Mouse (Mus musculus) embryonic facial prominence, embryonic 15.5 days (tissue): ENCODE results near the gene Prdm11. TPM values are rescaled to one million over a fixed set of nuclear protein-coding genes. Genes with fewer than 3 reads are reported as not detected.

Source experiments
- ATAC-seq: fragments of 200-750 bp; cut with Nextera tagmentation; 2 replicates; pipeline ENCODE4 v1.8.0; 2017; ENCODE audit warnings: low read depth, moderate TSS enrichment; ENCODE audit not compliant: insufficient number of reproducible peaks, low FRiP score, low TSS enrichment
- H3K27ac ChIP-seq: fragments of 300-500 bp; sonication (generic); replicated peaks from 2 replicates; pipeline ENCODE4 v1.5.1; 2015; ENCODE audit warnings: mild to moderate bottlenecking, inconsistent platforms
- H3K27me3 ChIP-seq: fragments of 300-500 bp; sonication (generic); 2 replicates; pipeline ENCODE4 v1.6.1; 2015; ENCODE audit warnings: inconsistent platforms
- H3K36me3 ChIP-seq: fragments of 300-500 bp; sonication (generic); 2 replicates; pipeline ENCODE4 v1.6.1; 2015; ENCODE audit warnings: mild to moderate bottlenecking, inconsistent platforms
- H3K4me1 ChIP-seq: fragments of 300-500 bp; sonication (generic); 2 replicates; pipeline ENCODE4 v1.6.1; 2015; ENCODE audit warnings: inconsistent platforms
- H3K4me2 ChIP-seq: fragments of 300-500 bp; sonication (generic); replicated peaks from 2 replicates; pipeline ENCODE4 v1.6.1; 2015; ENCODE audit warnings: mild to moderate bottlenecking, inconsistent platforms
- H3K4me3 ChIP-seq: fragments of 300-500 bp; sonication (generic); replicated peaks from 2 replicates; pipeline ENCODE4 v1.5.1; 2015; ENCODE audit warnings: mild to moderate bottlenecking, inconsistent platforms
- H3K9ac ChIP-seq: fragments of 300-500 bp; sonication (generic); 2 replicates; pipeline ENCODE4 v1.6.1; 2015; ENCODE audit warnings: inconsistent platforms
- H3K9me3 ChIP-seq: fragments of 300-500 bp; sonication (generic); replicated peaks from 2 replicates; pipeline ENCODE4 v1.6.1; 2016; ENCODE audit warnings: inconsistent platforms
- WGBS: fragments of 180-500 bp; shearing (Covaris S2); methylation state at CpG from one replicate; pipeline ENCODE4 v1.1.7; 2015; 5-methylcytosine and 5-hydroxymethylcytosine counted together
- polyA plus RNA-seq: library from polyadenylated mRNA; unstranded; fragments of >200 nt; fragmentation: Nextera tagmentation; extraction: Ambion mirVana; gene quantifications from 2 replicates; pipeline ENCODE4 v1.2.1, GENCODE M21; 2015

Prdm11 gene
- polyA plus RNA-seq, 1 experiment from 2014 or later: 12.0 TPM

DNA sequence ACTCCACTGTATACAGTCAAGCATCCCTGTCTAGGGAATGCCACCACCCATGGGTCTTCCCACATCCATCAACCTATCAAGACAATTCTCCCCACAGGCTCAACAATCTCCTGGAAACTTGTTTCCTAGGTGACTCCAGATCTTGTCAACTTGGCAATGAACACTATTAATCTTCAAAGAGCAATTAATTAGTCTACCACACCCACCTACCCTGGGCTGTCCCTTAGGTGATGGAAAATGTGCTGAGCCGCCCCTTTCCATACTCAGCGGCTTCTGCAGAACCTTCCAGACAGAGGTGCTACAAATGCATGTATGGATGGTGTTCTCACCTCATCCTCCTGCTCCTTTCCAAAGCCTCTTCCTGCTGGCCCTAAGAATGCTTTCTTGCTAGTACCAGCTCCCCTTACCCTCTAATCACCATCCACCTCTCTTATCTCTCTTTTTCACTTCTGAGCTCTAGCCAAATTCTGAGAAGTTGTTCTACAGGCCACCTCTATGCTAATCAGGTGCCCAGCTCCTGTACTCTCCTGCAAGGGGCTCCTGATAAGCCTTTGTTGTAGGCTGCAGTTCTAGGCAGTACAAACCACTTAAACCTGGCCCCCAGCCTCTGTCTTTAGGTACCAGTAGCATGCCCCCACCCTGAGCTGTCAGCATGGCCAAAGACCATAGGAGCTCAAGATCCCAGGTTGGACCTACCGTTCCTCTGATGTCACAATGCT is 37.8 kb downstream of the Prdm11 start:
- Histone ChIP-seq H3K36me3 (peaks cover 58% of the 10 kb centered on the region), H3K4me1 (peaks cover 20% of the 10 kb centered on the region; the same call in 1 of the 2 replicates), H3K4me2 (no peak overlapping the region), H3K27me3 (no peaks in the 10 kb centered on the region), H3K4me3 (no peak overlapping the region), H3K9me3 (no peaks in the 10 kb centered on the region), H3K9ac (no peak overlapping the region), H3K27ac (no peak overlapping the region)
- no peak for ATAC-seq
- WGBS: 92% methylated on average over 3 of the region's 3 CpGs

DNA sequence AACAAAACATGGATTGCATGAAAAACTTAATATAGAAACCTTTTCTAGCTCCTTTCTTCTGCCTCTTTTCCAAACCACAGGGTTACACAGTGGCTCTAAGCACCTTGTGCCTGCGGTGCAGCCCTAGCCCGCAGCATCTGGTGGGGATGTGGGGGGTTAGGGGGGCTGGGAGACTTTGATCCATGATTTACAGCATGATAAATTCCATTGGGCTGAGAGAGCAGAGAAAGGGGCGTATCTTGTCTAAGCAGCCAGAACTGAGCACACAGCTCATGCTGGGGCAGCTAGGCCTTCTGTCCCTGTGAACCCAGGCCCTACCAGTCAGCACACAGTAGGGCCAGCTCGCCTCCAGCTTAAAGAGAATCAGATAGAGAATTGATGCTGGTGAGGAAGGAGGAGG is 40.9 kb downstream of the Prdm11 start:
- Histone ChIP-seq H3K36me3 (peaks cover 57% of the 10 kb centered on the region), H3K27ac (0 out of 2 replicates have a peak overlapping the region, but pooled peaks have one; percentile 11), H3K4me1 (0 out of 2 replicates have a peak, but pooled peaks cover 12% of the 10 kb centered on the region), H3K9ac (no peak overlapping the region), H3K9me3 (no peaks in the 10 kb centered on the region), H3K4me3 (no peak overlapping the region), H3K4me2 (no peak overlapping the region), H3K27me3 (no peaks in the 10 kb centered on the region)
- no peak for ATAC-seq
- WGBS: 50% methylated on average over 4 of the region's 4 CpGs

DNA sequence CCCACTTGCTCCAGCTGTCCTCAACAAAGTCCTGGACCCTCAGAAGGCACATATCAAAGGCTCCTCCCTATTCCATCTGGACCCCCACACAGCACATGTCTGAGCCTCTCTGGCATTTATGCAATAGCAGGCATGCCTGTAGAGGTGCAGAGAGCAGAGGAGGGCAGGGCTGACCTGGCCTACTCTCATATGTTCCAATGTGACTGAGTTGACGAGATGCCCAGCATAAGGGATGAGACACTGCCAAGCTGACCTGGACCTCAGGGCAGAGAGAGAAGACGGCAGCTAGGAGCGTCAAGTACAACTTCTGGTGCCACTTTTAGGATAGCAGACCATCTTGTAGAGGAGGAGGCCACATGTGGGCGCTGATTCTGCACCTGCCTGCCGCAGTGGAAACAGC is 54.0 kb downstream of the Prdm11 start:
- Histone ChIP-seq H3K4me2 (no peak overlapping the region), H3K9me3 (no peaks in the 10 kb centered on the region), H3K9ac (no peak overlapping the region), H3K36me3 (peaks cover 56% of the 10 kb centered on the region), H3K27me3 (no peaks in the 10 kb centered on the region), H3K27ac (no peak overlapping the region), H3K4me3 (no peak overlapping the region), H3K4me1 (peaks cover 25% of the 10 kb centered on the region)
- WGBS: 88% methylated on average over 5 of the region's 5 CpGs
- ATAC-seq: no peak

DNA sequence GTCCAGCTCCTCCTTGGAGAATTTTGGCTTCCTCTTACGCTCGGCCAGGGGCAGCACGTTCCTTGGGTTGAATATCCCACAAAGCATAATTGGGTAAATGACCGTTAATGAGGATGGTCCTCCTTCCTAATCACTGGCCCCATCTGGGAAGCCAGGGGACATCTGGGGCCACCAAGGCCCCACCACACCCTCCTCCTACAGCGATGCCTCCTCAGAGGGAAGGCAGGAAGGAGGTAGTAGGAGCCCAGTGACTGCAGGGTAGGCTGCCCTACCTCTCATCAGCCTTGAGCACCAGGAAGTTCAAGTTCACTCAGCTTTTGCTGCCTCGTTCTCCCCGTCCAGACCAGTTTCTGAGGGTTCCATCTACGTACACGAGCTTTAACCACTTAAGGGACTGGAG is 56.4 kb downstream of the Prdm11 start:
- Histone ChIP-seq H3K9me3 (no peaks in the 10 kb centered on the region), H3K27ac (peak overlapping the region; percentile 79; the same call in 1 of the 2 replicates), H3K27me3 (no peaks in the 10 kb centered on the region), H3K4me2 (no peak overlapping the region), H3K4me3 (no peak overlapping the region), H3K36me3 (peaks cover 55% of the 10 kb centered on the region), H3K4me1 (peaks cover 25% of the 10 kb centered on the region), H3K9ac (no peak overlapping the region)
- WGBS: 77% methylated on average over 9 of the region's 9 CpGs
- no peak for ATAC-seq

DNA sequence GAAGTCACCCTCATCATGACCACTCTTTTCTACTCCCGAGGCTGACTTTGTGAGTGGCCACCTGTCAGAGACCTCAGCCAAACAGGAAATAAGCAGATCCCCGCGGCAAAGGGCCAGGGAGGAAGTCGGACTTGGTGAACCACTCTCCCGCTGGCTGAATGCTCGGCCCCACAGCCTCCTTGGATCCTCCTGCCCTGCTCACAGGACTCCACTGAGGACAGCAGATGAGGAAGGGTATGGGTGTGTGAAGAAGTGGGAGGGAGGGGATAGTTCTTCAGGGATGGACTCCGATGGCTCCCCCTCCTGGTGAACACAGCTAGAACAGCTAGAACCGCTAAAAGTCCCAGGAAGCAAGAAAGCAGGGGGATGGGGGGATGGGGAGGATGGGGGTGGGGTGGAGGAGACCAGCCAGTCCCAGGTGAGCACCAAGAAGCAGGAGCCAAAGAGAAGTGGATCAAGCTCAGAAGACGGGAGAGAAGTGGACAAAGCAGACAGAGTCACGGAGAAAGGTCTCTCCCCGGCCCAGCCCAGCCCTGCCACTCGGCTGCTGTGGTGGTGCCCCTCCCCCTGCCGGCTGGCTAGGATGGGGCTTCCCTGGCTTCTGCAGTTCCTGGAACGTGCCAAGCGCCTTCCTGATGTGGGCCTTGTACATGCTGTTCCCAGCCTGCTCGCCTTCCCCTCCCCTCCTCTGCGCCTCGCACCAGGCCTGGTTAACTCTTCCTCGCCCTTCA is 57.9 kb downstream of the Prdm11 start:
- Histone ChIP-seq H3K9ac (peak overlapping the region; percentile 18; the same call in 1 of the 2 replicates), H3K27me3 (no peaks in the 10 kb centered on the region), H3K36me3 (peaks cover 45% of the 10 kb centered on the region)

DNA sequence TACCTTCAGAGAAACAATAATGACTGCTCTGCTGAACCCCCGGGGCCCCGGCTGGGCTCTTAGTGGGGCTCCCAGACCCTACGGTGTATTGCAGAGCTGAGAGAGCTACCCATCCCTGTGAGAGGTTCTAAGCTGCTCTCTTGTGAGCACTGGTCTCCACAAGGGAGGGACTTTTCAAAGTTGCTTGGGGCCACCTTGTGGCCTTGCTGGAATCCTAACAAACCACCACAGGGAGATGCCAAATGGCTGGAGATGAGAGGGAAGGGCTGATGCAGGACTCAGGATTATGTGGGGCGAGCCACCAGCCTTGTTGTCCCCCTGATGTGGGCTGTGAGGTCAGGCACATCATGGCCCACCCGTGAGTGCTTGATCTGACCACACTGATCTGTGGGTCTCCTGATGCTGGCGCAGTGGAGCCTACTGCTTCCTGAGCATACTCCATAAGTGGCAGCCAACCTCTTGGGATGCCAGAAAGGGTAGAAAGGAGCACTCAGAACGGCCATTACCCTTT is 58.8 kb downstream of the Prdm11 start:
- no peaks in the 10 kb centered on the region for H3K9me3 ChIP-seq
- peak overlapping the region; percentile 79 for H3K27ac ChIP-seq
- ATAC-seq: no peak
- H3K4me1 ChIP-seq: peaks cover 32% of the 10 kb centered on the region
- H3K27me3 ChIP-seq: no peaks in the 10 kb centered on the region
- H3K36me3 ChIP-seq: peaks cover 36% of the 10 kb centered on the region
- no peak overlapping the region for H3K4me3 ChIP-seq
- H3K4me2 ChIP-seq: no peak overlapping the region
- no peak overlapping the region for H3K9ac ChIP-seq
- 73% methylated on average over 7 of the region's 7 CpGs for WGBS

More for the DNA sequence above, 57.9 kb downstream of the Prdm11 start:
- H3K27ac ChIP-seq: peak overlapping the region; percentile 79
- H3K9me3 ChIP-seq: no peaks in the 10 kb centered on the region
- peak overlapping the region; percentile 15; the same call in 1 of the 2 replicates for H3K4me2 ChIP-seq
- peaks cover 27% of the 10 kb centered on the region for H3K4me1 ChIP-seq
- peak overlapping the region; percentile 4; the same call in 1 of the 2 replicates for H3K4me3 ChIP-seq
- peak; percentile 90 for ATAC-seq
- WGBS: 10% methylated on average over 19 of the region's 19 CpGs

DNA sequence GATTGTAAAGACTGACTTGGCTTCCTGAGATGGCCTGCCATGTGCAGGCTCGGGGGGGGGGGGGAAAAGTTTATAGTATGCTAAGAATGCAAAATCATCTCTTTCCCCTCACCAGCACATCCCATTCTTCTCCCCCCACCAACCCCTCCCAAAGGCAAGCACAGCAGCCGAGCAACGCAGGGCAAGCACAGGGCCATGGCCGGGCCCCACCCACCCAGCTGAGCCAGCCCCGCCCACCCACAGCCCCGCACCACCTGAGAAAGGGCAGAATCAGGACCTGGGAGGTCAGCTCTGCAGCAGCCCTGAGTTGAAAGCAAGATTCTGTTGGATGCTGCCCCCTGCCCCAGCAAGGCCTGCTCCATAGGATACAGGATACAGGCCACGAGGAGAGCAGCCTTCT is 60.4 kb downstream of the Prdm11 start:
- Histone ChIP-seq H3K9me3 (no peaks in the 10 kb centered on the region), H3K4me1 (peaks cover 32% of the 10 kb centered on the region), H3K4me3 (no peak overlapping the region), H3K36me3 (peaks cover 23% of the 10 kb centered on the region), H3K9ac (no peak overlapping the region), H3K27ac (no peak overlapping the region), H3K4me2 (no peak overlapping the region), H3K27me3 (no peaks in the 10 kb centered on the region)
- 57% methylated on average over 7 of the region's 7 CpGs for WGBS
- ATAC-seq: no peak

DNA sequence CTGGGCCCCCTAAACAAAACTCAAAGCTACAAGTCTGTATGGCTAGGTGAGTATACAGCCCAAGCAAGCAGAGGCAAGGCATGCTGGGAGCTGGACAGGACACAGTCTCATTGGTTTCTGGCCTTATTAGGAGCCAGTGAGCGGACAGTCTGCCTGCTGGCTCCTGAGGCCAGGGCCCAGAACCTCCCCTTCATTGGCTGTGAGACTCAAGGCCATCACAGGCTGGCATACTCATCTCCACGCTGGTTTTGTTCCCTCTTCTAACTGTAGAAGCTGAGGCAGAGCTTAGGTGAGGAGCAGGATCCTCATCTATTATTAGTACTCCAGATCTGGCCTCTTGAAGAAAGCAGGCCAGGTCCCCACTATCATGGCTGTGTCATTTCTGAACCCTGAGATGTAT is 60.8 kb downstream of the Prdm11 start:
- Histone ChIP-seq H3K9me3 (no peaks in the 10 kb centered on the region), H3K9ac (no peak overlapping the region), H3K36me3 (peaks cover 26% of the 10 kb centered on the region), H3K27ac (no peak overlapping the region), H3K4me1 (peaks cover 32% of the 10 kb centered on the region), H3K4me3 (no peak overlapping the region), H3K27me3 (no peaks in the 10 kb centered on the region), H3K4me2 (no peak overlapping the region)
- WGBS: 95% methylated on average over 2 of the region's 2 CpGs
- no peak for ATAC-seq

DNA sequence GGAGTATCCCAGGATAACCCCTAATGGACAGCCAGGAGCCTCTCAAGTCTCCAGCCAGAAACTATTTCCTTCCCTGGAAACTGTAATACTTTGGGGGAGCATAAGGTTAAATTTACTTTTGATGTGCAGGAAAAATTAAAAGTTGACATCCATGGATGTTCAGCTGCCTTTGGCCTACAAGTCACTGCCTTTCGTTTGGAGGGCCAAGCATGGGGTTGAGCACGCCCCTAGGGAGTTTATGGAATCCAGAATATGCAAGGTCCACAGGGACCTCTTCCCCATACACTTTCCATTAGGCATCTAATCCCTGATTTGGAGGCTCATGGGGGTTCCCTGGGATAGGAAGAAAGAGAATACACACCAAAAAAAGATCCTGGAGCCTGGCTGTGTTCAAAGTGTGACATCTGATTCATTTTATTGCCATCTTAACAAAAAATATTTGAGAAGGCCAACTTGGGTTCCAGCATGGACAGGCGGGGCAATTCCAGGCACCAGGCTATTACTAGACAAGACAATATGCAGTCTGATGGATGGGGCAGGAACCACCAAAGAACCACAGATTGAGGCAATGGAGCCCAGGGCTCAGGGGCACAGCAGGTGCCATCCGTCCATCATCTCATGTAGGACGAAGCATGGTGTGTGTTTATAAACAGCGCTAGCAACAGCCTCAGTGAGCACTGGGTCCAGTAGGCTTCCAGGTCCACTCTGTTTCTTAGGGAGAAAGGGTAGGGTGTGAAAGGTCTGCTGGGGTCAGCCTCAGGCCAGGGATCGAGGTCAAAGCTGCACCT is 61.5 kb downstream of the Prdm11 start:
- H3K9me3 ChIP-seq: no peaks in the 10 kb centered on the region
- H3K4me2 ChIP-seq: no peak overlapping the region
- no peak overlapping the region for H3K9ac ChIP-seq
- WGBS: 80% methylated on average over 7 of the region's 7 CpGs
- H3K4me1 ChIP-seq: peaks cover 29% of the 10 kb centered on the region
- peaks cover 33% of the 10 kb centered on the region for H3K36me3 ChIP-seq
- no peaks in the 10 kb centered on the region for H3K27me3 ChIP-seq
- no peak overlapping the region for H3K4me3 ChIP-seq
- H3K27ac ChIP-seq: no peak overlapping the region
- ATAC-seq: no peak

DNA sequence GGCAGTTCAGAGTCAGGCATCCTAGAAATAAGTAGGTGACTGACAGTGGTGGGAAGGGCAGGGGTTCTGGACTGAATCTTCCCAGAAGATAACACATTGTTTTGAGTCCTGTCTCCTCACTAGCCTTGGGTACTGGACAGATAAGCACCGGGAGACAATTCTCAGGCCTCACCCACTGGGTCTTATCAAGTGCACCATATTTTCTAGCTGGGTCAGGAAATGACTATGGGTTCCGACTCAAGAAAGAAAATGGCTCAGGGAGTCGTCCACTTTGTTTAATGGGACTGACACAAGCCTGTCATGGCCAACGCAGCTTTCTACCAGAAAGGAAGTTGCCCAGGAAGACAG is 62.7 kb downstream of the Prdm11 start:
- peaks cover 38% of the 10 kb centered on the region for H3K36me3 ChIP-seq
- H3K4me2 ChIP-seq: no peak overlapping the region
- H3K9me3 ChIP-seq: no peaks in the 10 kb centered on the region
- H3K4me1 ChIP-seq: peaks cover 16% of the 10 kb centered on the region
- peak overlapping the region; percentile 28; the same call in 1 of the 2 replicates for H3K27ac ChIP-seq
- no peaks in the 10 kb centered on the region for H3K27me3 ChIP-seq
- H3K4me3 ChIP-seq: no peak overlapping the region
- no peak overlapping the region for H3K9ac ChIP-seq
- ATAC-seq: no peak
- WGBS: 76% methylated on average over 4 of the region's 4 CpGs
